Mouse (Mus musculus): ENCODE results near the gene Cyb5d1.

The Cyb5d1 gene

DNA sequence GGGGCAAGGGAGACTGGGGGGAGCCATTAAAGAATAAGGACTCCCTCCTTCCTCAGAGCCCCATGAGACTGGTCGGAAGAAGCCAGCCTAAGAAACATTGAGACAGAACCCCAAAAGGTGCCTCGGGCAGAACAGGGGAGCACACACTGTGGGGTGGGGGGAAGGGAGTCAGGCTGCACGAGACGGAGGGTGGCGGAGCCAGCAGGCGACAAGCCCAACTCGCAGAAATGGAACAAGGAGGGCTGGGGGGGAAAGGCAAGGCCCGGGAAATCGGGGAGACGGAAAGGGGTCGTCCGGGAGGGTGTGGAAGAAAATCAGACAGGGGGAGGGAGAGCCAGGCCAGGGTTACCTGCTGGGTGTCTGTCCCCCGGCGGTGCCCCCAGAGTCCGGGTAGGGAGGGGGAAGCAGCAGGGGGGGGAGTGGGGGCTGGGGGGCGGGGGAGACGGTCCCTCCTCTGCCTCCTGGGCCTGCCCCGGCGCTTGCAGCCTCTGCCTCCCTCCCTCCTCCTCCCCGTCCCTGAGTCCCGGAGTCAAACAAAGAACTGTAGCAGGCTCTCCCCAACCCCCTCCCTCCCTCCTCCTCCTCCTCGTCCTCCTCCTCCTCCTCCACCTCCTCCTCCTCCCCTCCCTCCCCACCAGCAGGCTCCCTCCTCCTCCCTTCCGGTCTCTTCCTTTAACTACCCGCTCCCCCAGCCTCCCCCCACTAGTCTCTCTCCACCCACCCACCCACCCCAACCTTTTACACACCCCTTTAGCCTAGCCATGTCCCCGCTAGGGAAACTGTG, 20.4 kb upstream of the Cyb5d1 start:
- DNase-seq (ENCODE audit: low spot score), result no peak

DNA sequence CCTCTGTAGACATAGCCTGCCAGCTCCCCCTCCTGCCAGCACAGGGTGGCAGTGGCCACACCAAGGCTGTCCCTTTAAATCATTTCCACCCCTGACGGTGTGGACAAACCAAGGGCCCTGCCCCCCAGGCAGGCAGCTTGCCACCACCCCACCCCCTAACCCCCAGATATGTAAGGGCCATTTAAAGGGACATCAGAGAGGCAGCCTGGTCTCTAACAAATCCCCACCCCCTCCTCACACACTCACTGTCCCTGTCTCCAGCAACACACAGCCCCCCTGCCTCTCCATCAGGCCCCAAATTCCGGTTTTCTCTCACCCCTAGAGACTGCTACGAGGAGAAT, 19.9 kb upstream of the Cyb5d1 start:
- no peak for DNase-seq (ENCODE audit: low spot score)

DNA sequence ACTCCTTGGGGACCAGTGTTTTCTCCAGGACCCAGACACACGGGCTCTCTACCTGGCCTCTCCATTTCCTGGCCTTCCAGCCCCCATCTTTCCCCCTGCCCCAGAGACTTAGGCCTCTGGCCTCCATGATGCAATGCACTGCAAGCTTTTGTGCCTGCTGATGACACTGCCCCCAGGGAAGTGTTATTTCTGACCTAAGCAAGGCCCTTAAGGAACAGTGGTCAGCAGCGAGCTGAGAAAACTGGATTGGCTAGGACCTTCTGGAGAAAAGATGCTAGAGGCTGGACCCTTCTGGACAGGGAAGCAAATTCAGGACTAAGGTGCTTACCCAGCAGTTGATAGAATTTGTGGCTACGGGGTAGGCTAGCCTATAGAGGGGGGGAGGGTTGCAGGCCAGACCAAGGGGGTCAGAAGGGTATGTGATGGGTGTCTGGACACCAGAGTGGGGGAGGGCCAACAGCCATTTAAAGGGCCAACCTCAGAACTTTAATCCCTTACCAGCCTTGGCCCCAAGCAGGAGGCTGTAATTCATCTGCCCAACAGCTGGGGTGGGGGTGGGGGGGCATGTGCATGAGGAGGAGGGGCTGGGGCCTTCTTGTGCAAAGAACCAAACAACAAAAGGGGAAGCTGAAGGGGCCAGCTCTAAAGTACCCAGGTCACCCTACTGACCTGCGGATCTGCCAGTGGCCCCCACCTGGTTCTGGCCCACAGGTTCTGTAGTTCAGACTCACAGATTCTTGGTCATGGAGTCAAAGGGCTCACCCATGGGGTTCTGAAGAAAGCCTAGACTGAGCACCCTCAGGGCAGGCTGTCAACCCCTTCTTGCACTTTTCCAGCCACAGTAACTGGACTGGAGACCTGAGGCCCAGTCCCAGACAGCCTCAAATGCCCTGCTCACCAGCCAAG, 19.2 kb upstream of the Cyb5d1 start:
- no peak for DNase-seq (ENCODE audit: low spot score)

DNA sequence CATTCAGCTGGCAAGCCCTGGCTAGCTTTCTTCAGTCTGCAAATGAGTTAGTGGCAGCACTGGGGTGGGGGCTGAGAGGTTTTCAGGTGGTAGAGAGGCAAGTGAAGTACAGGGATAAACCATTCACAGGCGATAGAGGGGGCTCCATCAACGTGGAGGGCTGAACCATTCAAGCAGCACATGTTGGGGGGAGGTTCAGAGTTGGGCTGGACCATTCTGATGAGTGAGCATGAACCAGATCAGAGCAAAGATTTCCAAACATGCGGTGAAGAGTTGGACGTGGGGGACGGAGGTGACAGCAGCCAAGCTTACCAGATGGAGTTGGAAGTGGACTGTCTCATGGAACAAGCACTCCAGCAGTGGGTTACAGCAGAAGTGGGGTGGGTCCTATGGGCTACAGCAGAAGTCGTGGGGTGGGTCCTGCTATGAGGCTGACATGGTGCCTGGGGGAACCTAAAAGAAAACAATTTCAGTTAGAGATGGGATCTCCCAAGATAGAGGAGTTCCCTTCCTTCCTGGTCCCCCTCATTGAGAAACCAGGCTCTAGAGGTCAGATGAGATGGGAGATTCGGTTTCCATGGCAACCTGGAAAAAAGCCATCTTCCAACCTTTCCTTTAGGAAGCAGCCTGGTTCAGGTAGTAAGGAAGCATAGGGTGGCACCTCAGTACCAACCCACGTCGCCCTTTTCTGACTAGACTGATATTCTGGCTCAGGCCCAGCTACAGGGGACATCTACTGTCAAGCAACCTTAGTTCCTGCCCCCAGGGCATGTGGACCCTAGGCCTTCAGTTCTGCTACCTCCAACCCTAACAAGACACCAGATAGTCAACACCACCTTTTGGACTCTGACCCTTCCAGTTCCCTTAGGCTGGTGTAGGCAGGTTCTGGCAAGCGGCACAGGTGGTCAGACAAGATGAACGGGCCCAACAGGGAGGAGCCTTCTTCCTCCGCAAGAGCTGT, 18.1 kb upstream of the Cyb5d1 start, which contains the start of gene Kdm6b:
Gene Kdm6b (minus strand): TSS at position 455 of the 961 bp plus-strand sequence.
- peak; percentile 74 for DNase-seq (ENCODE audit: low spot score)

DNA sequence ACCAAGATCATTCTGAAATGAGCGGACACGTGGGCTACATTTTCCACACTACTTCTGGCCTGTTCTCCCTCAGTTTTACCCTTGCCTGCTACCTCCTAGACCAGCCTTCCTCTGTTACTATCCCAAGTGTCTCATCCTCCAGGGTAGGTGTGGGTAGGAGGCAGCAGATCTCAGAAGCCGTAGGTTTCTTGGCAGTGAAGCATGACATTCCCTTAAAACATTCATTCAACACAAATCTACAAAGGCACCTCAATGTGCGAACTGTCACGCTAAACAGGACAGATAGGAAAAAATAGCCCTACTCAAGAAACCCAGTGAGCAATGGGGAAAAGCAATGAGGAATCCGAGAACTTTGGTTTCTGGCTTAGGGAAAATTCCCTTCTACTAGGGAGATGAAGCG, 17.1 kb upstream of the Cyb5d1 start:
- DNase-seq (ENCODE audit: low spot score), result no peak

DNA sequence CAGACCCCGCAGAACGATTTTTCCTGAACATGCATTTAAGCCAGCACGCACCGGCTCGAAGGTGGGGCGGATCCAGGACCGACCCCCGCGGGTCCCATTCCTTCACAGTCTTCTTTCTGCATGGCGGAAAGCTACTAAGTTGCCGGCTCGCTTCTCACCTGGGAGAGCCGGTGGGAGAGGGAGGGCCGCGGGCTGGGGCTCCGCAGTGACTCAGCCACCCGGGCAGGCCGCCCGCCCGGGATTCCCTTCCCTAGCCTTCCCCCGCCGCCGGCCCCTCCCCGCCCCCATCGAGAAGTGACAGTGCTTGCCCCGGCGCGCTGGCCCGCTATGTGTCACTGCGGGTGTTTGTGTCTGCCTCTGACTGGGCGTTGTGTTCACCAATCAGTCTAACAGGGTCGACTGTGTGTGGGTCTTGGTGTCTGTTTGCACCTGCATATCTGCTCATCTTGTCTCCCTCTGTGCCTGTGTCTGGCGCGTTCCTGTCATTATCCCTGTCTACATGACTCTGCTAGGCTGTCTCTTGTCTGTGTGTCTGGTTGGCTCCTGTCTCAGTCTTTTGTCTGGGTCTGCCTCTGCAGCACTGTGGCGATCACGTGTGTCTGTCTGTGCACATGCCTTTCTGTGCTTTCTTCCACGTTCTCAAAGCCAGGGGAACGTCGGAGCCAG, 16.2 kb upstream of the Cyb5d1 start:
- no peak for DNase-seq (ENCODE audit: low spot score)

DNA sequence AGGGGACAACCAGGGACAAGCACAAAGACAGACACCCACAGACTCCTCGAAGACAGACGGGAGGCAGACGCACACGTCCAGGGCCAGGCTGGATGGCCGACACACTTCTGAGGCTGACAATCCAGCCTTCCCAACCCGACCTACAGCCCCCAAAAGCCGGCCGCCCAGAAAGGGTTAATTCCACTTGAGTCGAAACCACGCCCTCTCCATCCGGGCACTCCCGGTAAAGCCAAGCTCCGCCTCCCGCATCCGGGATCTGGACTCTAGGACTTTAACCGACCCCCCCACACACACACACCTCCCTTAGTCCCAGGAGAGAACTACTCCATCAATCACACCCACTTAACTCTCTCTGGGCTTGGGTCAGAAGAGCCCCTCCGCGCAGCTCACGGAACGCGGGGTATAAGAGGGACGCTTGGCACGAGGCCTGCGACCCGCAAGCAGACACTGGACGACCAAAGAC, 15.7 kb upstream of the Cyb5d1 start:
- DNase-seq (ENCODE audit: low spot score), result peak; percentile 95

DNA sequence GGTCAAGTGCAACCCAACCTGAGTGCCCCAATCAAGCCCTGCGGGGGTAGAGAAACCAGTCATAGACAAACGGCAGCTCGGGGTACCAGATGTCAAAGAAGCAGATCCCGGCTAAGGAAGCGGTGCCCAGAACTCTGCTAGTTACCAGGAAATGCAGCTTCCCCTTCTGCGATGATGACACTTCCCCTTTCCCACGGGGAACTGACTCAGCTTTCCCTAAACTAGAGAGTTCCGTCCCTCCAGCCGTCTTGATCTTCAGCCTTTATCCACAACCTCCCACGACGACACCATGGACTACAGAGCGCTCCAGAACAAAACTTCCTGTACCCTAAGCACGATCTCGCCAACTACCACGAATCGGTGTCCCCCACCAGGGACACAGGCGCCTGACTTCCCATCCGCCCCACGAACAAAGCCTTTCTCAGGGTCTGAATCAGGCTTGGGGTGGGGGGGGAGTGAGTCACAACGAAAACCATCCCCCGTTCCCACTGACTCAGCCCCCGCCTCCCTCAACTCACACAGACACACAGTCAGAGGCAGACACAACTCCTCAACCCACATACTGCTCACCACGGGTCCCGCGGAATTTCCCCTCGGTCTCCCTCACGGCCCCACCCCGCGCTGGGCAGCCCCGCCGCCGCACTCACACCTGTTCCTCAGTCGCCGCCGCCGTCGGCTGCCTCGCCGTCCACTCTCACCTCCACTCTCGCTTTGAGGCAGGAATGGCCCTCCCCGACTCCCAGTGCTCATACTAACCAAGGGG, 15.1 kb upstream of the Cyb5d1 start:
- peak; percentile 70 for DNase-seq (ENCODE audit: low spot score)

DNA sequence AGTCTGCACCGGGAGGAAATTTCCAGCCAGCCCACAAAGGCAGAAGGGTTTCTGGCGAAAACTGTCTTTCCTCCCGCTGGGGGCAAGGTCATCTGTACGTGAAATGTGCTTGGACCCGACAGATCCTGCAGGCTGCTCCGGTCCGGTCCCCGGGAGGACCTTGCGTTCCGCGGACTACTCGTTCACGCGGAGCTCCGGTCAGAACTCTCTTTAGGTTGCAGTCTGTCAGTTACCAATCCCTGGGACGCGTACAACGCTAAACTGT, 14.5 kb upstream of the Cyb5d1 start:
- no peak for DNase-seq (ENCODE audit: low spot score)

DNA sequence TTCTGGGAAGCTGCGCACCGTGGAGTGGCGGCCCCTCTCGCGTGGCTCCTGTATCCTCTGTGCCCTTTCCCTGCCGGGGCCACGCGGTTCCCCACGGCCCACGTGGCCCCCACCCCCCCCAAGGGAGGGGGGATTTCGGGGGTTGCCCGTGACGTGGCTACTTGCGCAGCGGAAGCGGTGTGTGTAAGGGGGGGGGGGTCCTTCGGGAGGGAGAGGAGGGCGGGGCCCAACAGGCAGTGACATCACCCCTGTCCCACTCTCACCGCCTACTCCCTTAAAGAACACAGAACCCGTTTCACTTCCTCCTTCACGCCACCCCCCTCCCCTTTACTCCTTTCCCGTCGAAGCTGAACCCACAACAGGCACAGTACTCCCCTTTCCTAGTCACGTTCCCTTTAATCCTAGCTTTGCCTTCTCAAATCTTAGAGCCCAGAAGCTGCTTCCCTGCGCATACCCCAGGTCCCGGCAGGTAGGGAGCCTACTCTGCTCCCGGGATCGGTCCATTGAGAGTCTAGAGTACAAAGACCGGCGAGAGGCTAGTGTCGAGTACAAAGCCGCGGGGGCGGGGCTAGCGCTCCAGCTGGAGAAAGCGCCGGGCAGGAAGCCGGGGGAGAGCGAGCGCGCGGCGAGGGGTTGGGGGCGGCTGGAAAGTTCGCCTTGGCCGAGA, 14.1 kb upstream of the Cyb5d1 start:
- peak; percentile 77 for DNase-seq (ENCODE audit: low spot score)

DNA sequence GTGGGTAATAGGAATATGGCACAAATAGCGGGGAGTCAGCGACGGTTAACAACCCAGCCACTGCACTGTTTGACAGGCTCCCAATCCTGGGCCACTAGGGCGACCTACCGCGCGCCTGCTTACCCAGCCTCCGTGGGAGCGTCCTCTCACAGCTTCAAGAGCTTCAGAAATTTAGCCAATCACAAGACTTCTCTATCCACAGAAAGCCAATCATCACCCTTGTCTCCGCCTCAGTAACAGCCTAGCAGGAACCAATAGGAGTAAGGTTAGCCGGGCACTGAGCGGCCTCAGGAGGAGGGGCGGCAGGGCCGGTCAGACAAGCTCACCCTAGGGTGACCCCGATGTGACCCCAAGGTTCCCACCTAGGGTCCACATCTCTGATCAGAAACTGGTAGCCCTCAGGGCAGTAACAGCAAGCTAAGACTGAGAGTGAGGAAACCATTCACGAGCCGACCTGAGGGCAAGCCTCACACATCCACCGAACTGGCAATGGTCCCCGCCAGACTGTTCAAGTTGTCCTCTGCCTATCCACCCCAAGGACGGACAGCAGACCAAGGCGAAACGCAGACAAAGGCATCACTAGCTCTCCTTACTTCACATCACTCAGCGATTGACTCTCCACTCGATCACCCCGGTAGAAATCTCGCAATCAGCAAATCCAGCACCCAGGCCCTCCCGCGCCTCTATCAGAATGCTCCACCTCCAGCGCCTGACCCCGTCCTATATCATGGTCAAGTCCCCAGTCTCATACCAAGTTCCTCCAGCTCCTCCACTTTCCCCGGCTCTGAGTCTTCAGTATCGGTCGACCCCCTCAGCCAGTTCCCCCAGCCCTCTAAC, 13.3 kb upstream of the Cyb5d1 start:
- DNase-seq (ENCODE audit: low spot score), result peak; percentile 88

DNA sequence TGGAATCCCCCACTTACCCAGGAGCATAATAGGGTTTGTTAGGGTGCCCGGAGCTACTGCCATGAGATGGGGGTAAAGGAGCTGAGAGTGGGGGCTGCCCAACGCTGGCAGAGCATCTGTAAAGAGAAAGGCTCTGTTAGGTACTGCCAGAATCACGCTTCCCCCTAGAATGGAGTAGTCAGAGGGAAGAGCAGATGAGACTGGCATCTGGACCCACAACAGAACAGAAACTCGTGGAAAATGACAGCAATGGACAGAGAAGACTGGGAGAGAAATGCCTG, 12.2 kb upstream of the Cyb5d1 start:
- no peak for DNase-seq (ENCODE audit: low spot score)

DNA sequence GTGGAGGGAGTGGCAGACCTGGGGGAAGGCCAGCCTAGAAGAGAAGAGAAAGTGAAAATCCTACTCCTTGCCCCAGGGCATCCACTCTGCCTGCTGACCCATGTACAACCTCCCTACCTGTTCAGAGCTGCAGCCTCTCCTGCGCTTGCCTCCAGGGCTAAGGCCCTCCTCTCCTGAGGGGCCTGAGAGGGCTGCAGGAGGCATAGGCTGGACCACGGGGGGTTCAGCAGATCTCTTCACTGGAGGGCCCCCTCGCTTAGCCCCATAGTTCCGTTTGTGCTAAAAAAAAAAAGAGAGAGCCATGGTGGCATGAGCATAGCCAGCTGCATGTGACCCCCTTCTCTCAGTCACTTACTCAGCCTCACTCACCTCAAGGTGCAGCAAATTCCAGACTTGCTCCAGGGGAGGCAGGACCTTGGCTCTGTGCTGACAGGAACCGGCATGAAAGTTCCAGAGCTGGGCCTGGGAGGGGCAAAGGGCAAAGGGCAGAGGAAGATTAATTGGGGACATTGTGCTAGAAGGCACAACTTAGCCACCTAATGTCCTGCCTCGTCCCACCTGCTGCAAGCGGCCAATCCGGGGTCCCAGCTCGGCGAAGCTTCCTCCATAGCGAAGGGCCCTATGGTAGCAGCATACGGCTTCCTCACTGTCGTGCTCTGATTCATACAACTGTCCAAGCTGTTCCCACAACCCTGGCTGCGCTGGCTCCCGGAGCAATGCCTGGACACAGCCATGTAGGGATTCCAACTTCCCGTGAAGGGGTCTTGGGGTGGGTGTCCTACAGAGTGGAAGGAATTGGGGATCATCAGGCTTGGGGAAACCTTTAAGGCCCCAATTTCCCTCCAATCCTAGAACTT, 11.7 kb upstream of the Cyb5d1 start:
- DNase-seq (ENCODE audit: low spot score), result no peak

DNA sequence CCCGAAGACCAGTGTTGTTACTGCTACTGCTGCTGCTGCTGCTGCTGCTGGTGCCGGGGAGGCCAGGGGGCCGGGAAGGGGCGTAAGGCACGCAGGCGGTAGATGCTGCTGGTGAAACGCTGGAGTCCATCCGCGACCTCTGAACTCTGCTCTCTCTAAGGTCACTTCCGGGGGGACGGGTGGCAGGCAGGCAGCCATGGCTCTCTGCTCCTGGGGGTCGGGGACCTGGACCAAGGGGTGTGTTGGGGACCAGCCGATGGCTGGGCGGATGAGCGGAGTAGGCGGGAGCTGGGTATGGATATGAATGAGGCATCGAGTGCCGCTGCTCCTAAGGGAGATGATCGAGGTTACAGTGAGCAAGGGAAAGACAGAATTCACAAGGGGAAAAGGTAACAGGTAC, 10.9 kb upstream of the Cyb5d1 start:
- DNase-seq (ENCODE audit: low spot score), result no peak

DNA sequence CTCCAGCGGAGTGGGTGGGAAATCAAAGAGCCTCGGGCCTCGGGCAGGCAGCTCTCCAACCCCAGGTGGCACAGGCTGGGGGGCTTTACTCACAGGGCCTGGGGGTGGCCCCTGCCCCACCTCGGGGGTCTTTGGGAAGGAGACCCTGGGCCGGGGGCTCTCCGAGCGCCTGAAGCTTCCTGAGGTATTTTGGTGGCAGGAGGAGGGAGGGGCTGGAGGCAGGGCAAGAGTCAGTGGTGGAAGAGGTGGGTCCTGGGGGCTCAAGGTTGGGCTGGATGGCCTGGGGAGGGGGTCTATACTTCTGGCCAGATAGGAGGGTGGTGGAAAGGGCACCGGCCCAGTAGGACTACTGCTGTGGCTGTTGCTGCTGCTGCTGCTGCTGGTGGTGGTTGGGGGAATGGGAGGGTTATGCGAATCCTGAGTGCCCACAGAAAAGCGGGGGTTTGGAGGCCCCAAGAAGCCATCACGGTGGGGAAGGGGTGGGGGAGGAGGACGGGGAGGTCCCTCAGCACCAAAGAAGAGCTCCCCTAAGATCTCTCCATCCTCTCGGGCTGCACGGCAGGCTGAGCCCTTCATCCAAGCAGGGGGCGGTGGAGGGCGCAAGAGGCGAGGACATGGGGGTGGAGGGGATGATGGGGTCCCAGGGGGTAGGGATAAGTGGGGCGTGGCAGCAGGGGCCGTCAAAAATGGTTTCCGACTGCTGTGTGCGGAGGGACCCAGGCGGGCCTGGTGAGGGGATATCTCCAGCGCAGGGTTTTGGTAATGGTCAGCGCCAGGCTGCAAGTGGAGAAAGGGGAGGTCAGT, 10.2 kb upstream of the Cyb5d1 start:
- no peak for DNase-seq (ENCODE audit: low spot score)

DNA sequence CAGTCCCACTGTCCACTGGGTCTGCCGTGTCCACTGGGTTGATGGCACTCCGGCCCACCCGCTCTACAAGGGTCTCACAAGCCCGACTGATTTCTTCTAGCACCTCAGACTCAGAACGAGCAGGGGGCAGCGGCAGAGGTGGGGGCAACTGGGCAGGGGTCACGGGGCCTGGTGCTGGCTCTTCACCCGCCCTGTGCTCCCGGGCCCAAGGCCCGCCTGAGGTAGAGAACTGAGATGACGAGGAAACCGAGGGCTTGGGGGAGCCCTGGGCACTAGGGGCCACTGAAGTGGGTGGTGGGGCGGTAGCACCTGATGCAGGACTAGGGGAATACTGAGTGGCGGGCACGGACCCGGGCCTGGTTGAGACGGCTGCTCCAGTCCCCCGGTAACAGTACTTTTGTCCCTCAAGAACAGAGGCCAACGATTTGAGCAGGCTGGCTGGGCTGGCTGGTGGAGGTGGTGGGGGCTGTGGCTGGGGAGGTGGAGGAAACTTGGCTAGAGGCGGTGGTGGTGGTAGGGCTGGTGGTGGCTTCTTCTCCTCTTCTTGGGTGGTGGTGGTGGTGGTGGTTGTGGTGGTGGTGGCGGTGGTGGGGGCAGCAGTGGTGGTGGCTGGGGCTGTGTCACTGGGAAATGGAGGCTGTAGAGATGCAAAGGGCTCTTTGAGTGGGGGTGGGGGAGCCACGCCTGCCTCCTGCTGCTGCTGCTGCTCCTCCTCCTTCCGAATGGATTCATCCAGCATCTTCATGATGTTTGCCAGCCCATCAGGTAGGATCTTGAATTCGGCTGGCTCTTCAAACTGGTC, 9.4 kb upstream of the Cyb5d1 start:
- no peak for DNase-seq (ENCODE audit: low spot score)
